In the genomic region with DNA sequence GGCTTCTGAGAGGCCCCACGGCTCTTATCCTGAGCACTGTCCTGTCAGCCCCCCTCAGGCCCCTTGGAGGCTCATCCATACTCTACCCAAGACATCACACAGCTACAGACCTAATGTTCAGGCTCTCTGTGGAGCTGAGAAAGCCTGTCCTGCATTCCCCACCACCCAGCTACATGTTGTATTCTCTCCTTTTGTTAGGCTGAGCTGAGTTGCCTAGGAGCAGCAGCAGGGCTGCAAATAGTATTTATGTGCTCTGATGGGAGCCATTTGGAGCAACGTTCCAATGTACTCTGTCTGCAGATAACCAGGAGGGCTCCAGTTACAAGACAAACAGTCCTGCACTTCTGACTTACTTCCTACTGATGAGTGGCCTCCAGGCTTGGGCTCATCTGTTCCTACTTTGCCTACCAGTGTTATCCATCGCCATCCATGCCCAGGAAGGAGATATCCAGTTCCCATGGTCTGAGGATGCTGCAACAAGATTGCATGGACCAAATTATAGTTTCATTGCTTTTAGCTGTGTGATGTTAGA, we compare ENCODE assay signal across 28 mouse cellular contexts.
DNase-seq lines count a peak whose midpoint lies in the region; ATAC-seq and TF ChIP-seq lines count a peak whose summit lies in the region.
"Had no signal": no experiment of that assay in that cellular context is flagged by ENCODE, and none has a peak within 500 bp of the region (broad histone marks: within the 10 kb centered on the region; RNA-seq: fewer than 3 reads in every experiment).

No protein-coding gene starts in this region.

- H3K27ac ChIP-seq in forebrain, embryonic 10.5 days = no peak overlapping the region
- H3K27ac ChIP-seq in forebrain, embryonic 14.5 days (ENCODE audit: low read depth, low read length) = no peak overlapping the region
- H3K27ac ChIP-seq in kidney, postnatal 0 days = no peak overlapping the region
- H3K27ac ChIP-seq in neural tube, embryonic 12.5 days = 0 out of 2 replicates have a peak overlapping the region, but pooled peaks have one; percentile 1
- H3K27ac ChIP-seq: heart, embryonic 13.5 days; hindbrain, postnatal 0 days; intestine, embryonic 15.5 days; limb, embryonic 10.5 days; limb, embryonic 15.5 days; liver, embryonic 14.5 days; macrophage had no signal

- no peak overlapping the region for H3K4me2 ChIP-seq in forebrain, embryonic 14.5 days (ENCODE audit: low read length)
- no peak overlapping the region for H3K4me2 ChIP-seq in kidney, postnatal 0 days (ENCODE audit: low read length)
- H3K4me2 ChIP-seq in neural tube, embryonic 12.5 days (replicated peaks) = no peak overlapping the region
- H3K4me2 ChIP-seq: heart, embryonic 13.5 days; intestine, embryonic 15.5 days; limb, embryonic 15.5 days had no signal

- peak; percentile 25 for DNase-seq in forebrain, embryonic 10.5 days (ENCODE audit: extremely low spot score, low spot score)
- DNase-seq in forebrain, embryonic 14.5 days (ENCODE audit: low spot score) = no peak
- peak; percentile 46 for DNase-seq in kidney, postnatal 0 days (ENCODE audit: low spot score)
- DNase-seq in kidney, adult 8-10 months = no peak
- peak; percentile 40 for DNase-seq in embryo, embryonic 11 days
- DNase-seq in cerebellum, postnatal 4 days (ENCODE audit: low spot score in 2 of 2) = no peak
- DNase-seq in heart, postnatal 4 days = no peak
- DNase-seq: adrenal gland, adult 8-10 months; cerebellum, adult 2 months; cerebellum, postnatal 14 days; gastrocnemius, postnatal 10 days; heart, postnatal 10 days; kidney, adult 2 months; layer of hippocampus, adult 9-11 months; lung, adult 2 months; lung, postnatal 10 days; thymus, adult 2 months; thymus, postnatal 4 days had no signal

- H3K9me3 ChIP-seq in forebrain, embryonic 10.5 days = no peaks in the 10 kb centered on the region
- H3K9me3 ChIP-seq in forebrain, embryonic 14.5 days (replicated peaks; ENCODE audit: control insufficient read depth, low read length) = no peaks in the 10 kb centered on the region
- no peaks in the 10 kb centered on the region for H3K9me3 ChIP-seq in kidney, postnatal 0 days (replicated peaks; ENCODE audit: low read length)
- H3K9me3 ChIP-seq in neural tube, embryonic 12.5 days = no peaks in the 10 kb centered on the region
- H3K9me3 ChIP-seq: heart, embryonic 13.5 days; intestine, embryonic 15.5 days; limb, embryonic 10.5 days; limb, embryonic 15.5 days had no signal

- no peak overlapping the region for H3K9ac ChIP-seq in forebrain, embryonic 14.5 days (ENCODE audit: low read length)
- no peak overlapping the region for H3K9ac ChIP-seq in kidney, postnatal 0 days (ENCODE audit: low read depth, low read length)
- no peak overlapping the region for H3K9ac ChIP-seq in neural tube, embryonic 12.5 days
- H3K9ac ChIP-seq: heart, embryonic 13.5 days; intestine, embryonic 15.5 days; limb, embryonic 15.5 days; liver, embryonic 14.5 days had no signal

- H3K36me3 ChIP-seq in forebrain, embryonic 10.5 days (replicated peaks) = no peaks in the 10 kb centered on the region
- no peaks in the 10 kb centered on the region for H3K36me3 ChIP-seq in forebrain, embryonic 14.5 days (ENCODE audit: control insufficient read depth, insufficient read depth, low read length)
- no peaks in the 10 kb centered on the region for H3K36me3 ChIP-seq in kidney, postnatal 0 days (ENCODE audit: insufficient read depth, low read length)
- H3K36me3 ChIP-seq in neural tube, embryonic 12.5 days = no peaks in the 10 kb centered on the region
- H3K36me3 ChIP-seq: heart, embryonic 13.5 days; intestine, embryonic 15.5 days; limb, embryonic 10.5 days; limb, embryonic 15.5 days had no signal

- 63% methylated on average over 3 of the region's 3 CpGs for WGBS in forebrain, embryonic 10.5 days
- 73% methylated on average over 3 of the region's 3 CpGs for WGBS in forebrain, embryonic 14.5 days
- 27% methylated on average over 3 of the region's 3 CpGs for WGBS in kidney, postnatal 0 days
- WGBS in neural tube, embryonic 12.5 days = 38% methylated on average over 3 of the region's 3 CpGs

- peaks cover 18% of the 10 kb centered on the region for H3K4me1 ChIP-seq in forebrain, embryonic 10.5 days
- H3K4me1 ChIP-seq in forebrain, embryonic 14.5 days (ENCODE audit: control insufficient read depth, insufficient read depth, low read length) = no peaks in the 10 kb centered on the region
- 0 out of 2 replicates have a peak, but pooled peaks cover 4% of the 10 kb centered on the region for H3K4me1 ChIP-seq in kidney, postnatal 0 days (replicated peaks; ENCODE audit: insufficient read depth, low read length)
- peaks cover 11% of the 10 kb centered on the region for H3K4me1 ChIP-seq in neural tube, embryonic 12.5 days

- no peak overlapping the region for H3K4me3 ChIP-seq in forebrain, embryonic 10.5 days
- H3K4me3 ChIP-seq in forebrain, embryonic 14.5 days (ENCODE audit: low read depth, low read length) = no peak overlapping the region
- no peak overlapping the region for H3K4me3 ChIP-seq in kidney, postnatal 0 days (replicated peaks; ENCODE audit: low read depth, low read length)
- no peak overlapping the region for H3K4me3 ChIP-seq in neural tube, embryonic 12.5 days
- H3K4me3 ChIP-seq: heart, embryonic 13.5 days; intestine, embryonic 15.5 days; limb, embryonic 10.5 days; limb, embryonic 15.5 days had no signal

- ATAC-seq in forebrain, embryonic 14.5 days = no peak
- no peak for ATAC-seq in kidney, postnatal 0 days (replicated peaks; ENCODE audit: low FRiP score, low read depth)
- no peak for ATAC-seq in neural tube, embryonic 12.5 days (ENCODE audit: low FRiP score, low read depth)
- ATAC-seq: forebrain, embryonic 16.5 days; hindbrain, postnatal 0 days; intestine, embryonic 15.5 days had no signal

- TF ChIP-seq CTCF in kidney, postnatal 0 days (IDR thresholded peaks at IDR 0.05; ENCODE audit: low read depth) = no peak

- no peaks in the 10 kb centered on the region for H3K27me3 ChIP-seq in forebrain, embryonic 10.5 days (ENCODE audit: poor library complexity, severe bottlenecking)
- no peaks in the 10 kb centered on the region for H3K27me3 ChIP-seq in forebrain, embryonic 14.5 days (replicated peaks; ENCODE audit: control insufficient read depth, insufficient read depth, low read length)
- no peaks in the 10 kb centered on the region for H3K27me3 ChIP-seq in kidney, postnatal 0 days (ENCODE audit: insufficient read depth, low read length)
- no peaks in the 10 kb centered on the region for H3K27me3 ChIP-seq in neural tube, embryonic 12.5 days (replicated peaks)
- H3K27me3 ChIP-seq: CH12.LX; heart, embryonic 13.5 days; intestine, embryonic 15.5 days; limb, embryonic 15.5 days had no signal

Comparison
In these comparisons a context has a peak if more than half of its experiments do, and no peak if none do; other contexts are left out.
1. DNase-seq: peak in forebrain, embryonic 10.5 days (single experiment), kidney, postnatal 0 days (single experiment) and embryo, embryonic 11 days (single experiment); none in forebrain, embryonic 14.5 days (single experiment), kidney, adult 8-10 months (0 of 2), cerebellum, postnatal 4 days (0 of 2) and heart, postnatal 4 days (single experiment).